Mouse (Mus musculus): ENCODE results near the gene Hba-a1. TPM values are rescaled to one million over a fixed set of nuclear protein-coding genes. Genes with fewer than 3 reads are reported as not detected.

The Hba-a1 gene
- polyA plus RNA-seq, 1 experiment from 2014 or later = 317 TPM

GRCm38 (mm10) chr11:32301506-32301905 lies 18.2 kb downstream of the Hba-a1 start:
- no peaks in the 10 kb centered on the region for H3K4me1 ChIP-seq (replicated peaks; ENCODE audit: control insufficient read depth, insufficient read depth)
- ATAC-seq (ENCODE audit: low FRiP score, low TSS enrichment) (no peak), DNase-seq (ENCODE audit: low spot score) (no peak)
- no peak overlapping the region for H3K27ac ChIP-seq (replicated peaks)
- H3K4me3 ChIP-seq (ENCODE audit: low read depth, low read length) = no peak overlapping the region
- H3K4me2 ChIP-seq (replicated peaks; ENCODE audit: low read depth) = no peak overlapping the region
- no peak overlapping the region for H3K9ac ChIP-seq (ENCODE audit: low read length)
- TF ChIP-seq EP300 (optimal IDR thresholded peaks at IDR 0.05) (no peak), CTCF (IDR thresholded peaks at IDR 0.05; ENCODE audit: low read depth) (no peak)
- 77% methylated on average over 1 of the region's 1 CpGs for WGBS
- no peaks in the 10 kb centered on the region for H3K9me3 ChIP-seq (ENCODE audit: control insufficient read depth, low read length)
- H3K27me3 ChIP-seq (ENCODE audit: control insufficient read depth, insufficient read depth, low read length) = no peaks in the 10 kb centered on the region
- H3K36me3 ChIP-seq (ENCODE audit: control insufficient read depth, insufficient read depth, low read length) = no peaks in the 10 kb centered on the region

- Histone ChIP-seq H3K9me3 (ENCODE audit: control insufficient read depth, low read length) (no peaks in the 10 kb centered on the region), H3K36me3 (ENCODE audit: control insufficient read depth, insufficient read depth, low read length) (no peaks in the 10 kb centered on the region), H3K4me3 (ENCODE audit: low read depth, low read length) (no peak overlapping the region), H3K27me3 (ENCODE audit: control insufficient read depth, insufficient read depth, low read length) (no peaks in the 10 kb centered on the region), H3K4me2 (replicated peaks; ENCODE audit: low read depth) (no peak overlapping the region), H3K9ac (ENCODE audit: low read length) (no peak overlapping the region), H3K4me1 (replicated peaks; ENCODE audit: control insufficient read depth, insufficient read depth) (no peaks in the 10 kb centered on the region), H3K27ac (replicated peaks) (no peak overlapping the region)
- ATAC-seq (ENCODE audit: low FRiP score, low TSS enrichment) (no peak), DNase-seq (ENCODE audit: low spot score) (no peak)
- TF ChIP-seq EP300 (optimal IDR thresholded peaks at IDR 0.05) = no peak
- TF ChIP-seq CTCF (IDR thresholded peaks at IDR 0.05; ENCODE audit: low read depth) = no peak
- 53% methylated on average over 2 of the region's 2 CpGs for WGBS
Measured at GRCm38 (mm10) chr11:32302824-32303419, 19.6 kb downstream of the Hba-a1 start.

GRCm38 (mm10) chr11:32303455-32303854 lies 20.1 kb downstream of the Hba-a1 start:
- H3K4me3 ChIP-seq (ENCODE audit: low read depth, low read length) = no peak overlapping the region
- ATAC-seq (ENCODE audit: low FRiP score, low TSS enrichment) = no peak
- 77% methylated on average over 1 of the region's 1 CpGs for WGBS

GRCm38 (mm10) chr11:32307006-32307405 lies 23.7 kb downstream of the Hba-a1 start:
- no peak for ATAC-seq (ENCODE audit: low FRiP score, low TSS enrichment)
- no peaks in the 10 kb centered on the region for H3K4me1 ChIP-seq (replicated peaks; ENCODE audit: control insufficient read depth, insufficient read depth)
- no peak overlapping the region for H3K4me3 ChIP-seq (ENCODE audit: low read depth, low read length)
- WGBS = 75% methylated on average over 1 of the region's 1 CpGs
- DNase-seq (ENCODE audit: low spot score) = no peak
- H3K9ac ChIP-seq (ENCODE audit: low read length) = no peak overlapping the region
- H3K27ac ChIP-seq (replicated peaks) = no peak overlapping the region
- H3K36me3 ChIP-seq (ENCODE audit: control insufficient read depth, insufficient read depth, low read length) = no peaks in the 10 kb centered on the region
- H3K4me2 ChIP-seq (replicated peaks; ENCODE audit: low read depth) = no peak overlapping the region
- H3K27me3 ChIP-seq (ENCODE audit: control insufficient read depth, insufficient read depth, low read length) = no peaks in the 10 kb centered on the region
- TF ChIP-seq CTCF (IDR thresholded peaks at IDR 0.05; ENCODE audit: low read depth) (no peak), EP300 (optimal IDR thresholded peaks at IDR 0.05) (no peak)
- no peaks in the 10 kb centered on the region for H3K9me3 ChIP-seq (ENCODE audit: control insufficient read depth, low read length)

More at GRCm38 (mm10) chr11:32303455-32303854, 20.1 kb downstream of the Hba-a1 start:
- no peak overlapping the region for H3K9ac ChIP-seq (ENCODE audit: low read length)
- no peaks in the 10 kb centered on the region for H3K27me3 ChIP-seq (ENCODE audit: control insufficient read depth, insufficient read depth, low read length)
- H3K4me1 ChIP-seq (replicated peaks; ENCODE audit: control insufficient read depth, insufficient read depth) = no peaks in the 10 kb centered on the region
- no peak overlapping the region for H3K27ac ChIP-seq (replicated peaks)
- no peak for DNase-seq (ENCODE audit: low spot score)
- H3K36me3 ChIP-seq (ENCODE audit: control insufficient read depth, insufficient read depth, low read length) = no peaks in the 10 kb centered on the region
- no peaks in the 10 kb centered on the region for H3K9me3 ChIP-seq (ENCODE audit: control insufficient read depth, low read length)
- no peak overlapping the region for H3K4me2 ChIP-seq (replicated peaks; ENCODE audit: low read depth)
- TF ChIP-seq EP300 (optimal IDR thresholded peaks at IDR 0.05) (no peak), CTCF (IDR thresholded peaks at IDR 0.05; ENCODE audit: low read depth) (no peak)

- H3K4me2 ChIP-seq (replicated peaks; ENCODE audit: low read depth) = no peak overlapping the region
- WGBS = 59% methylated on average over 4 of the region's 4 CpGs
- H3K4me1 ChIP-seq (replicated peaks; ENCODE audit: control insufficient read depth, insufficient read depth) = no peaks in the 10 kb centered on the region
- no peak overlapping the region for H3K4me3 ChIP-seq (ENCODE audit: low read depth, low read length)
- TF ChIP-seq CTCF (IDR thresholded peaks at IDR 0.05; ENCODE audit: low read depth) (no peak), EP300 (optimal IDR thresholded peaks at IDR 0.05) (no peak)
- H3K9me3 ChIP-seq (ENCODE audit: control insufficient read depth, low read length) = no peaks in the 10 kb centered on the region
- H3K36me3 ChIP-seq (ENCODE audit: control insufficient read depth, insufficient read depth, low read length) = no peaks in the 10 kb centered on the region
- H3K27ac ChIP-seq (replicated peaks) = no peak overlapping the region
- ATAC-seq (ENCODE audit: low FRiP score, low TSS enrichment) (no peak), DNase-seq (ENCODE audit: low spot score) (no peak)
- no peak overlapping the region for H3K9ac ChIP-seq (ENCODE audit: low read length)
- no peaks in the 10 kb centered on the region for H3K27me3 ChIP-seq (ENCODE audit: control insufficient read depth, insufficient read depth, low read length)
Measured at GRCm38 (mm10) chr11:32309446-32309845, 26.1 kb downstream of the Hba-a1 start.

GRCm38 (mm10) chr11:32309928-32310327 lies 26.6 kb downstream of the Hba-a1 start:
- Histone ChIP-seq H3K36me3 (ENCODE audit: control insufficient read depth, insufficient read depth, low read length) (no peaks in the 10 kb centered on the region), H3K4me1 (replicated peaks; ENCODE audit: control insufficient read depth, insufficient read depth) (no peaks in the 10 kb centered on the region), H3K27me3 (ENCODE audit: control insufficient read depth, insufficient read depth, low read length) (no peaks in the 10 kb centered on the region), H3K9me3 (ENCODE audit: control insufficient read depth, low read length) (no peaks in the 10 kb centered on the region), H3K4me2 (replicated peaks; ENCODE audit: low read depth) (no peak overlapping the region), H3K27ac (replicated peaks) (no peak overlapping the region), H3K9ac (ENCODE audit: low read length) (no peak overlapping the region), H3K4me3 (ENCODE audit: low read depth, low read length) (no peak overlapping the region)
- DNase-seq (ENCODE audit: low spot score) (no peak), ATAC-seq (ENCODE audit: low FRiP score, low TSS enrichment) (no peak)
- 61% methylated on average over 3 of the region's 3 CpGs for WGBS
- no peak for TF ChIP-seq EP300 (optimal IDR thresholded peaks at IDR 0.05)
- TF ChIP-seq CTCF (IDR thresholded peaks at IDR 0.05; ENCODE audit: low read depth) = no peak

All from stomach, postnatal 0 days (tissue).